Mouse (Mus musculus) lung, adult 2 months (tissue): ENCODE results near the gene Hscb.

Experiments
- CTCF ChIP-seq: fragments of 200-500 bp; IDR thresholded peaks from 2 replicates; pipeline ENCODE4 v1.5.1; 2011; ENCODE audit warnings: mild to moderate bottlenecking, low read length, control low read depth; ENCODE audit not compliant: insufficient read depth
- POLR2A ChIP-seq: fragments of 200-500 bp; IDR thresholded peaks from 2 replicates; pipeline ENCODE4 v1.6.1; 2011; ENCODE audit warnings: low read depth, mild to moderate bottlenecking, control low read depth, low read length, borderline replicate concordance; ENCODE audit errors: extremely low read depth

- TF ChIP-seq CTCF: no peak
- no peak for TF ChIP-seq POLR2A
These were observed 33.6 kb upstream of the Hscb start for GRCm38 (mm10) chr5:110873160-110873559.
